Mouse (Mus musculus) lung, adult 18-20 months (tissue): ENCODE results near the gene Tmem167b.
A peak's percentile ranks its signal among the peaks of the same experiment; 100 is the strongest.

Experiments
- DNase-seq, 2 experiments: peaks; one replicate each; pipeline ENCODE4 v3.0.0; 2022; ENCODE audit warnings: mixed read lengths in 2 of 2

The Tmem167b gene

DNA sequence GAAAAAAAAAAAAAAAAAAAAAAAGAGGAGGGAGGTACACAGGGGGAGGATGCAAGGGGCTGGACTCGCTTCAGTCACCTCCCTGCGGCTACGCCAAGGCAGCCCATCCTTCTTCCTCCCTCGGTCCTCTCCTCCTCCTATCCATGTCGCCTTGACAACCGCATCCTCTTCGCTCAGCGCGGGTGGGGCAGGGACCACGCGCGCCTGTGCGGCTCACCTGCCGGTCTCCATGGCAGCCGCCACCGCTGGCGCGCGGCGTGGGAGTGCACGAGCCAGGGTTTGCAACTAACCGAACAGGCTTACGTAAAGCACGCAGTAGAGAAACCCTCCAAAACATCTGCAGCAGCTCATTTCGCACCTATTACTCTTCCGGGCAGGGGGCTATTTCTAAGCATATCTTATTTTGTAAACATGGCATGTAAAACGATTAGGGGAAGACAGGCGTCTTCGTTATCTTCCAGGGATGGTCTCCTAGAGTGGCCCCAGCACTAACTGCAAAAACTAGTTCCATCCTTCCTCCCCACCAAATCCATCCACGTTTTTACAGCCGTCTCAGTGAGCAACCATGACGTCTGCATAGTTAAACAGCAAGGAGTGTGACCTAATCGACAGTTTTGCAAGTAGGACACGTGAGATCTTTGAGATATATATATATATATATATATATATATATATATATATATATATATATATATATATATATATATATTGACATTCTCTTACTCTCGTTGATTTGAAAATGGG lies 25.6 kb downstream of the Tmem167b start, which contains the start of gene 5330417C22Rik:
5330417C22Rik (minus strand) TSS at position 20 of the 744 bp plus-strand sequence.
- DNase-seq = peak; percentile 73 to 82

DNA sequence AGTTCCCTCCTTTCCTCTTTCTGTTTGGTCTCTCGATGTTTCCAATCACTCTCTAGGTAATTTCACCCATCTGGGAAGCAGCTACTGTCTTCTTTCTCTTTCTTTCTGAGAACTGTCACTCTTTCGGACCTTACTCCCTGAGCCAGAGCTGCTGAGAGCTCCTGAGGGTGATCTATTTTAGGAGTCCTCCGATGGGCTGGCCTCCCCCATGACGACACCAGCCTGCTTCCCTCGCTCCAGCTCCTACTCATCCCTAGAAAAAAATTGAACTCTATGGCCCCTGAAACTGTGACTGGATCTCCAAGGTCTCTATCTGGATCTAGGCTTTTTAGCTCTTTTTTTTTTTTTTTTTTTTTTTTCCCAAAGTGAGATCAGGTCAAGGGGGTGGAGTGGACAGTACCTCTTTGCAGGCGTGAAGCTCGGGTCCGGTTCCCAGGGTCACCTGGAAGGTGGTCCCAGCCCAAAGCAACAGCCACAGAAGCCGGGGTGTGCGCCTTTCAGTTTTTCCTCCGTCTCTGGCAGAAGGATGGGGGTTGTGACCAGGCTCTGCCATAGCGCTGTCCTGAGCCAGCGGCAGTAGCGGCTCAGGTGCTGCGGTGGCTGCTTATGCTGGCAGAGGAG lies 26.3 kb downstream of the Tmem167b start:
- no peak for DNase-seq

DNA sequence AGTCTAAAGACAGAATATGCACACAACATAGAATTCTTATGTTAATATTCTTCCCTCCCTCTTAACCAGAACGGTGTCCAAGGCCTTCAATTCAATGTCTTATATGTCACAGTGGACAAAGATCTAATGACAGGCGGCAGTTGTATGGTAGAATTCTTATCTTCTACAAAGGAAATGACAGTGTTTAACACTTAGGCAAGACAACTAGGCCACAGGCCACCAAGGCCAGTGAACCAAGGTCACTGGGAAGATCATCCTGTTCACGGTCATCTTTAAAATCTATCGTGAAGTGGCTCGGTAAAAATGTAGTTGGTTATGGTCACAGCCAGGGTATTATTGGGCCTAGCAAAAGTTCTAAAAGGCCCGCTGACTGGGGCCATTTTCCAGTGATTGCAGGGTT lies 28.3 kb downstream of the Tmem167b start, which contains the start of gene 1700013F07Rik:
1700013F07Rik (plus strand) TSS at position 200 of the 400 bp plus-strand sequence.
- no peak for DNase-seq

DNA sequence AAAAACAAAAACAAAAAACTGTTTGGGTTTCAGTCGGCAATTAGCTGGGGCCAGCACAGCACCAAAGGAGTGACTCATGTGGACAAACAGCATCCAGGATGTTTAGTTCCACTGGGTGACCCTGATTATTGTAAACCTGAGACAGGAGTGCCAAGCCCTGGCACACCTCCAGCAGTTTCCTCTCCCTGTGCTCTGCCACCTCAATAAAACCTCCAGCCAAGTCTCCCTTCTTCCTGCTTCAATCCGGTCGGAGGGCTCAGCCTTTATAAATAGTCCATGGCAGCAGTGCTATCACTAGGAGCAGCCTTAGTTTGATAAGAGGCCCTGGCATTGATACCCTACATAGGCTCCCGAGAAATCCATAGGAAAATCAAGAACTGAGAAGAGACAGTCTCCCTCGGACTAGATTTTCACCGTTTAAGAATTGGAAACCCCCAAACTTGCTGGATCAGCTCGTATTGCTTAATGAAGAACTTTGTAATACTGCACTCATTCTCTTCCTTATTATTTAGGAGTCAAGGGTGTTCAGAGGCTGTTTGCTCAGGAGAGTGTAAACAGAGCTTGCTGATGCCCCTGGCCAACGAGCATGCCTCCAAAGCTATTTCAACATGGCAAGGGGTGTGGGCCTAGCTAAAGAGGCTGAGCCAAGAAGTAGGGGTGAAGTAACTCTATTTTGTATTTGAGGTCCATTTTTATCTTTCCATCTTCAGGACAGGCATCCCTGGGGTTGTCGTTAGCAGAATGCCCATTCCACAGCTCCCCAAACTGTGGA lies 29.0 kb downstream of the Tmem167b start:
- peak; percentile 68 to 78 for DNase-seq

DNA sequence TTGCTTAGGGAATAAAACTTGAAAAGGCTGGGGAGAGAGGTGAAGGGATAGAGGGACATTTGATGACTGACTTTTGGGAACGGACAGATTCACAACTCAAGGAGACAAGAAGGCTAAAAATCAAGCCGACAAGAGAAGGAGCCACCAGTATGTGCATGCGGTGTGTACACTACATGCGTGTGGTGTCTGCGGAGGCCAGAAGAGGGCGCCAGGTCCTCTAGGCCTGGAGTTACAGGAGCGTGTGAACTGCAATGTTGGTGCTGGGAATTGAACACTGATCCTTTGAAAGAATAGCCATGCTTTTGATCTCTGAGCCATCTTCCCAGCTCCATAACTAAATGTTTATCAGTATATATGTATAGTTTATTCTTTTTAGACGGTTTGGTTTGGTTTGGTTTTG lies 33.8 kb downstream of the Tmem167b start:
- no peak for DNase-seq

DNA sequence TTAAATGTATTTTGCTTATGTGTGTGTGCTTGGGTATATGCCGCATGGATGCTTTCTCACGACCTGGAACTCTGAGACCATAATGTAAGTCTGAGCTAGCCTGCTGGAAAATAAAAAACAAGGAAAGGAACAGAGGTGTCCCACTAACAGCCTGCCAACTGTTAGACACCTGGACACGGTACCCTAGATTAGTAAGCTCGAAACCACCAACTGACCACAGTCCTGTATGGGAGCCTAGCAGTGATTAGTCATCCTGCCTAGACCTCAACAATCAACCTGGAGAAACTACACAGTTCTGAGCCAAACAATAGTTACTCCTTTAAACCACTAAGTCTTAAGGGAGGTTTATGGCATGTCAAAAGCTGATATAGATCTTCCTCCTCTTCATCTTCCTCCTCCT lies 38.9 kb downstream of the Tmem167b start:
- DNase-seq = no peak

DNA sequence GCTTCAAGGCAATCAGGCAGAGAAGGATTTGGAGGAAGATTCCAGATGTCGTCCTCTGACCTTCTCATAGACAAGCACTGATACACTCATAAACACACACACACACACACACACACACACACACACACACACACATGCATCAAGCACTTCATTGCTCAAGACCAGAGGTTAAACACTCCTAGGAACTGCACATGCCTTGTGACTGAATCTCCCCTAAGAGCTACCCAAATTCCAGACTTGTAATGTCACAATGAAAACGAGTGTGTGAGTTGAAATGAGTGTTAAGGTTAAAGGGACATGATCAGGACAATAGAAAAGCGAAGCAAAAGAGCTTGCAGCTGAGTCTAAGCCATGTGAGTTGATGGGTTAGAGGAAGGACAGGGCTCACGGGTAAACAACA lies 44.0 kb downstream of the Tmem167b start:
- no peak for DNase-seq

DNA sequence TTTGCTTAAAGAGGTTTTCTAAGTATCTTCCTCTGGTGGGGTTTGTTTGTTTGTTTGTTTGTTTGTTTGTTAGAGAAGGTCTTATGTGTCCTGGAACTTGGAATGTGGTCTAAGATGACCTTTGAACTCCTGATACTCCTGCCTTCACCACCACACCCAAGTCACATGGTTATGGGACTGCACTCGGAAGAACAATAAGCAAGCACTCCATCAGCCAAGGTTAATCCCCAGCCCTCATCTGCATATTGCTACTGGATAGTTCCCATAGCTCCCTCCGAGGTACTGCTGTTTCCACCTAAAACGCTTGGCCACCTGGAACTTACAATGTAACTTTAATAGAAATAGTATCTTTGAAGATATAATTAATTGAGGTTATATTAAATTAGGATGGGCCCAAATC lies 48.8 kb downstream of the Tmem167b start:
- no peak for DNase-seq

DNA sequence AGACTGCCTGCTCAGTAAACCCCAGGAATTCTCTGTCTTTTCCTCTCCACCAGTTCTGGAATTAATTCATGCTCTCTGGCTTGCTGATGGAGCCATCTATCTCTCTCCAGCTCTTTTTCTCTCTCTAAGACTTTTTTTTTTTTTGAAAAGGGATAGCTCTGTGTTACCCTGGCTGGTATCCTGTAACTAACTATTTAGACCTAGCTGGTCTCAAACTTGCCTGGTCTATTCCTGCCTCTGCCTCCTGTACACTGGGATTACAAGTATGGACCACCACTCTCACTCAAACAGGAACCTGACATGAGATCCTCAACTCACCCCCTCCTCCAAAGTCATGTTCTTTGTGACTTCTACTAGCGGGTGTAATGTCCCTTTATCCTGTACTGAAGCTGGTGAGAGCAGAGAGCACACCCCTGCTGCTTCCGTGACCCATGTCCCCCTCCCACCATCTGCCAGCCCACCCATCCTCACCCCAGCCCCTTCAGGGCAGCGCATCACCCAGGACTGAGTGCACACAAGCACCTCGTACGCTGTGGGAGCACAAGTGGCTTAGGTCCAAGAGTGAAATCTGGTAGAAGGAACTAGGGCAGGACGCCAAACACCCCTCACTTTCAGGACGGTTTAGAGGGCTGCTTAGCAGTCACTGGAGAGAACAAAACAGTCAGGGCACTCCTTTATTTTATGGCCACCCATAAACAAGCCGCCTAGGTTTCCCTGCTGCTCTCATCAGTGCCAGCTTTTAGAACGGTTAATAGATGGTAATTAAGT lies 51.4 kb downstream of the Tmem167b start:
- no peak for DNase-seq

DNA sequence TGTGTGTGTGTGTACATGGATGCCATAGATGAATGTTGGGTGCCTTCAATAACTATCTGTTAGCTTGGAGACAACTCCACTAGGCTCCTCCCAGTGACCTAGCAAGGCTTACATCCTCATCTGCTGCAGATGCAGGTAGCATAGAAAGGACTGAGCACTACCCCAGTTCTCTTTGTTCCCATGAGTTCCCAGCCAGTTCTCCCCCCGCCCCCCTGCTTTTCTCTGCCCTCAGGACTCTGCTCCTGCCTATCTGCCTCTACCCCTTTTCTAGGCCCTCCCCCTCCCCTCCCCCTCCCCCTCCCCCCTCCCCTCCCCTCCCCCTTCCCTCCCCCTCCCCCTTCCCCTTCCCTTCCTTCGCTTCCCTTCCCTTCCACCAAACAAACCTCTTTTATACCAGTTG lies 52.1 kb downstream of the Tmem167b start:
- no peak for DNase-seq

DNA sequence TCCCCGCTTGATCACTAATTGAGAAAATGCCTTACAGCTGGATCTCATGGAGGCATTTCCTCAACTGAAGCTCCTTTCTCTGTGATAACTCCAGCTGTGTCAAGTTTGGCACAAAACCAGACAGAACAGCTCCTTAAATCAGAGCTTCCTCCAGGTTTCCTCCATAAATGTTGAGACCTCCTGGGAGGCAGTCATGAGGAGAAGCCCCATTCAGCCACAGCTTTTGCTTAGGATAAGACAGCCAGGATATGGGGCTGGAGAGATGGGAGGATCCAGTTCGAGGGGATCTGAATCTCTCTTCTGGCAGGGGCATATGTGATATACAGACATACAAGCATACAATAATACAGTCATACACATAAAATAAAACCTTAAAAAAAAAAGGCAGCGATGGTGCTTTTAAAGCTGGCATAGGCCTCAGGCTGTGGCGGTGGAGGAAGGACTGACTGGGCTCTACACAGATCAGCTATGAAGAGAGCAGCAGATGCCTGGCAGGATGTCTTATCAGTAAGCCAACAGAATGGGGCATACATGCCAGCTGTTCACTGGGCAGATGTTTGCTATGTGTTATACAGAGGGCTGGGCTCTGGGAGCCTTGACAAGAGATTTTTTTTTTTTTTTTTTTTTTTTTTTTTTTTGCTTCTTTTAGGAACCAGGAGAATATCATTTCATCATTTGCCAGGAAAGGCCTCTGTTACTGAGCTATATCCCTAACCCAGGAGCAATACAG lies 53.4 kb downstream of the Tmem167b start:
- DNase-seq = no peak
